Mouse (Mus musculus): Measurements from ENCODE around the gene Dmd. TPM values are rescaled to one million over a fixed set of nuclear protein-coding genes. Genes with fewer than 3 reads are reported as not detected.

Gene Dmd
- polyA plus RNA-seq, 1 experiment from 2014 or later: 21.4 TPM

GRCm38 (mm10) chrX:85084237-85085153 lies 2135.8 kb downstream of the Dmd start:
- Histone ChIP-seq H3K4me1 (no peaks in the 10 kb centered on the region), H3K9me3 (replicated peaks) (no peaks in the 10 kb centered on the region), H3K27me3 (no peaks in the 10 kb centered on the region), H3K36me3 (no peaks in the 10 kb centered on the region), H3K9ac (no peak overlapping the region), H3K27ac (no peak overlapping the region), H3K4me2 (replicated peaks) (no peak overlapping the region), H3K4me3 (no peak overlapping the region)
- no peak for ATAC-seq (ENCODE audit: low FRiP score)
- 71% methylated on average over 8 of the region's 8 CpGs for WGBS

- ATAC-seq (ENCODE audit: low FRiP score): no peak
These were observed 2140.8 kb downstream of the Dmd start for GRCm38 (mm10) chrX:85089506-85089905.

GRCm38 (mm10) chrX:85093354-85093753 lies 2144.7 kb downstream of the Dmd start:
- no peak for ATAC-seq (ENCODE audit: low FRiP score)

More at GRCm38 (mm10) chrX:85089506-85089905, 2140.8 kb downstream of the Dmd start:
- H3K4me1 ChIP-seq: no peaks in the 10 kb centered on the region
- no peak overlapping the region for H3K9ac ChIP-seq
- no peak overlapping the region for H3K27ac ChIP-seq
- no peaks in the 10 kb centered on the region for H3K9me3 ChIP-seq (replicated peaks)
- 50% methylated on average over 7 of the region's 7 CpGs for WGBS
- no peaks in the 10 kb centered on the region for H3K27me3 ChIP-seq
- H3K4me2 ChIP-seq (replicated peaks): no peak overlapping the region
- H3K4me3 ChIP-seq: no peak overlapping the region
- no peaks in the 10 kb centered on the region for H3K36me3 ChIP-seq

GRCm38 (mm10) chrX:85098691-85099090 lies 2150.0 kb downstream of the Dmd start:
- Histone ChIP-seq H3K4me3 (no peak overlapping the region), H3K36me3 (no peaks in the 10 kb centered on the region), H3K9ac (no peak overlapping the region), H3K27me3 (no peaks in the 10 kb centered on the region), H3K4me1 (no peaks in the 10 kb centered on the region), H3K9me3 (replicated peaks) (no peaks in the 10 kb centered on the region), H3K27ac (no peak overlapping the region), H3K4me2 (replicated peaks) (no peak overlapping the region)
- no peak for ATAC-seq (ENCODE audit: low FRiP score)

More at GRCm38 (mm10) chrX:85093354-85093753, 2144.7 kb downstream of the Dmd start:
- Histone ChIP-seq H3K9ac (no peak overlapping the region), H3K9me3 (replicated peaks) (no peaks in the 10 kb centered on the region), H3K4me1 (no peaks in the 10 kb centered on the region), H3K36me3 (no peaks in the 10 kb centered on the region), H3K4me2 (replicated peaks) (no peak overlapping the region), H3K27me3 (no peaks in the 10 kb centered on the region), H3K4me3 (no peak overlapping the region), H3K27ac (no peak overlapping the region)

GRCm38 (mm10) chrX:85112418-85112817 lies 2163.7 kb downstream of the Dmd start:
- no peaks in the 10 kb centered on the region for H3K27me3 ChIP-seq
- no peak overlapping the region for H3K9ac ChIP-seq
- no peak overlapping the region for H3K4me2 ChIP-seq (replicated peaks)
- H3K4me3 ChIP-seq: no peak overlapping the region
- no peaks in the 10 kb centered on the region for H3K9me3 ChIP-seq (replicated peaks)
- no peak for ATAC-seq (ENCODE audit: low FRiP score)
- no peaks in the 10 kb centered on the region for H3K36me3 ChIP-seq
- no peak overlapping the region for H3K27ac ChIP-seq
- H3K4me1 ChIP-seq: no peaks in the 10 kb centered on the region

GRCm38 (mm10) chrX:85132706-85133105 lies 2184.0 kb downstream of the Dmd start:
- H3K36me3 ChIP-seq: no peaks in the 10 kb centered on the region
- no peak overlapping the region for H3K4me3 ChIP-seq
- no peaks in the 10 kb centered on the region; the same call in 1 of the 2 replicates for H3K27me3 ChIP-seq
- H3K9me3 ChIP-seq (replicated peaks): no peaks in the 10 kb centered on the region
- H3K4me1 ChIP-seq: no peaks in the 10 kb centered on the region
- 86% methylated on average over 3 of the region's 3 CpGs for WGBS
- ATAC-seq (ENCODE audit: low FRiP score): no peak
- no peak overlapping the region for H3K9ac ChIP-seq
- no peak overlapping the region for H3K27ac ChIP-seq
- H3K4me2 ChIP-seq (replicated peaks): no peak overlapping the region

GRCm38 (mm10) chrX:85137293-85137692 lies 2188.6 kb downstream of the Dmd start:
- H3K27me3 ChIP-seq: no peaks in the 10 kb centered on the region; the same call in 1 of the 2 replicates
- WGBS: 84% methylated on average over 5 of the region's 5 CpGs
- no peaks in the 10 kb centered on the region for H3K36me3 ChIP-seq
- H3K9ac ChIP-seq: no peak overlapping the region
- ATAC-seq (ENCODE audit: low FRiP score): no peak
- no peak overlapping the region for H3K4me2 ChIP-seq (replicated peaks)
- no peak overlapping the region for H3K4me3 ChIP-seq
- no peaks in the 10 kb centered on the region for H3K4me1 ChIP-seq
- H3K9me3 ChIP-seq (replicated peaks): no peaks in the 10 kb centered on the region
- no peak overlapping the region for H3K27ac ChIP-seq

GRCm38 (mm10) chrX:85171264-85171663 lies 2222.6 kb downstream of the Dmd start:
- Histone ChIP-seq H3K4me1 (no peaks in the 10 kb centered on the region), H3K36me3 (no peaks in the 10 kb centered on the region), H3K27me3 (no peaks in the 10 kb centered on the region), H3K9ac (no peak overlapping the region), H3K9me3 (replicated peaks) (no peaks in the 10 kb centered on the region), H3K4me2 (replicated peaks) (no peak overlapping the region), H3K4me3 (no peak overlapping the region), H3K27ac (no peak overlapping the region)
- 60% methylated on average over 2 of the region's 2 CpGs for WGBS
- ATAC-seq (ENCODE audit: low FRiP score): no peak

- no peaks in the 10 kb centered on the region for H3K4me1 ChIP-seq
- WGBS: 46% methylated on average over 2 of the region's 2 CpGs
These were observed 2238.9 kb downstream of the Dmd start for GRCm38 (mm10) chrX:85187565-85187964.

GRCm38 (mm10) chrX:85193856-85194255 lies 2245.2 kb downstream of the Dmd start:
- H3K27ac ChIP-seq: no peak overlapping the region
- H3K9ac ChIP-seq: no peak overlapping the region
- H3K4me1 ChIP-seq: no peaks in the 10 kb centered on the region
- no peak overlapping the region for H3K4me3 ChIP-seq
- no peaks in the 10 kb centered on the region for H3K9me3 ChIP-seq (replicated peaks)
- ATAC-seq (ENCODE audit: low FRiP score): no peak
- no peaks in the 10 kb centered on the region for H3K27me3 ChIP-seq
- no peaks in the 10 kb centered on the region for H3K36me3 ChIP-seq
- H3K4me2 ChIP-seq (replicated peaks): no peak overlapping the region

More at GRCm38 (mm10) chrX:85187565-85187964, 2238.9 kb downstream of the Dmd start:
- Histone ChIP-seq H3K27me3 (no peaks in the 10 kb centered on the region; the same call in 1 of the 2 replicates), H3K4me2 (replicated peaks) (no peak overlapping the region), H3K9ac (no peak overlapping the region), H3K27ac (no peak overlapping the region), H3K4me3 (no peak overlapping the region), H3K36me3 (no peaks in the 10 kb centered on the region), H3K9me3 (replicated peaks) (no peaks in the 10 kb centered on the region)
- no peak for ATAC-seq (ENCODE audit: low FRiP score)

GRCm38 (mm10) chrX:85197688-85198087 lies 2249.0 kb downstream of the Dmd start:
- Histone ChIP-seq H3K36me3 (no peaks in the 10 kb centered on the region), H3K4me3 (no peak overlapping the region), H3K27me3 (no peaks in the 10 kb centered on the region), H3K4me1 (no peaks in the 10 kb centered on the region), H3K27ac (no peak overlapping the region), H3K4me2 (replicated peaks) (no peak overlapping the region), H3K9me3 (replicated peaks) (no peaks in the 10 kb centered on the region), H3K9ac (no peak overlapping the region)
- no peak for ATAC-seq (ENCODE audit: low FRiP score)
- 89% methylated on average over 5 of the region's 5 CpGs for WGBS

- H3K36me3 ChIP-seq: no peaks in the 10 kb centered on the region
- ATAC-seq (ENCODE audit: low FRiP score): no peak
- no peak overlapping the region for H3K27ac ChIP-seq
- H3K4me1 ChIP-seq: no peaks in the 10 kb centered on the region
- WGBS: 84% methylated on average over 3 of the region's 3 CpGs
- H3K9ac ChIP-seq: no peak overlapping the region
- H3K9me3 ChIP-seq (replicated peaks): no peaks in the 10 kb centered on the region
- no peak overlapping the region for H3K4me2 ChIP-seq (replicated peaks)
- no peaks in the 10 kb centered on the region for H3K27me3 ChIP-seq
- no peak overlapping the region for H3K4me3 ChIP-seq
These were observed 2250.7 kb downstream of the Dmd start for GRCm38 (mm10) chrX:85199398-85199797.

GRCm38 (mm10) chrX:85207001-85207400 lies 2258.3 kb downstream of the Dmd start:
- Histone ChIP-seq H3K9me3 (replicated peaks) (no peaks in the 10 kb centered on the region), H3K9ac (no peak overlapping the region), H3K4me2 (replicated peaks) (no peak overlapping the region), H3K4me1 (no peaks in the 10 kb centered on the region), H3K27ac (no peak overlapping the region), H3K36me3 (no peaks in the 10 kb centered on the region), H3K4me3 (no peak overlapping the region), H3K27me3 (no peaks in the 10 kb centered on the region)
- WGBS: 86% methylated on average over 2 of the region's 2 CpGs
- no peak for ATAC-seq (ENCODE audit: low FRiP score)

Measured in hindbrain, embryonic 12.5 days (tissue).